Mouse (Mus musculus) cerebellum, adult 9-10 months (tissue): ENCODE results near the gene Tldc1.
A peak's percentile ranks its signal among the peaks of the same experiment; 100 is the strongest.

Experiments used
- DNase-seq: peaks from one replicate; pipeline ENCODE4 v3.0.0; 2022

Tldc1 gene

GRCm38 (mm10) chr8:119778263-119778662, at the start of gene Tldc1:
Gene Tldc1 (minus strand): TSS chr8:119778416.
- peak; percentile 100 for DNase-seq

GRCm38 (mm10) chr8:119827721-119828153, 49.5 kb upstream of the Tldc1 start:
- no peak for DNase-seq

GRCm38 (mm10) chr8:119826982-119827381, 48.8 kb upstream of the Tldc1 start:
- no peak for DNase-seq

- DNase-seq = no peak
Observed at GRCm38 (mm10) chr8:119825950-119826730, 47.9 kb upstream of the Tldc1 start.

- no peak for DNase-seq
Observed at GRCm38 (mm10) chr8:119824809-119825273, 46.6 kb upstream of the Tldc1 start.

- no peak for DNase-seq
Observed at GRCm38 (mm10) chr8:119824100-119824499, 45.9 kb upstream of the Tldc1 start.

- no peak for DNase-seq
Observed at GRCm38 (mm10) chr8:119823278-119823677, 45.1 kb upstream of the Tldc1 start.

- no peak for DNase-seq
Observed at GRCm38 (mm10) chr8:119821691-119822090, 43.5 kb upstream of the Tldc1 start.

- no peak for DNase-seq
Observed at GRCm38 (mm10) chr8:119819976-119820375, 41.8 kb upstream of the Tldc1 start.

GRCm38 (mm10) chr8:119819316-119819715, 41.1 kb upstream of the Tldc1 start:
- DNase-seq = peak; percentile 67

- DNase-seq = no peak
Observed at GRCm38 (mm10) chr8:119817446-119817845, 39.2 kb upstream of the Tldc1 start.

GRCm38 (mm10) chr8:119816219-119816618, 38.0 kb upstream of the Tldc1 start:
- no peak for DNase-seq

- DNase-seq = no peak
Observed at GRCm38 (mm10) chr8:119812650-119813431, 34.6 kb upstream of the Tldc1 start.

GRCm38 (mm10) chr8:119811925-119812324, 33.7 kb upstream of the Tldc1 start:
- DNase-seq = no peak

GRCm38 (mm10) chr8:119810953-119811499, 32.8 kb upstream of the Tldc1 start:
- no peak for DNase-seq

- no peak for DNase-seq
Observed at GRCm38 (mm10) chr8:119810127-119810868, 32.1 kb upstream of the Tldc1 start.

- no peak for DNase-seq
Observed at GRCm38 (mm10) chr8:119809620-119810019, 31.4 kb upstream of the Tldc1 start.

GRCm38 (mm10) chr8:119807687-119808086, 29.5 kb upstream of the Tldc1 start:
- DNase-seq = no peak

GRCm38 (mm10) chr8:119806422-119807263, 28.4 kb upstream of the Tldc1 start:
- peak; percentile 81 for DNase-seq

GRCm38 (mm10) chr8:119805275-119805674, 27.1 kb upstream of the Tldc1 start:
- DNase-seq = no peak

GRCm38 (mm10) chr8:119802592-119802991, 24.4 kb upstream of the Tldc1 start:
- DNase-seq = no peak

GRCm38 (mm10) chr8:119801168-119801567, 23.0 kb upstream of the Tldc1 start:
- no peak for DNase-seq
